Mouse (Mus musculus) embryonic facial prominence, embryonic 15.5 days (tissue): ENCODE measurements around the gene Aak1. TPM values are rescaled to one million over a fixed set of nuclear protein-coding genes. Genes with fewer than 3 reads are reported as not detected.

Experiments
- ATAC-seq: fragments of 200-750 bp; cut with Nextera tagmentation; 2 replicates; pipeline ENCODE4 v1.8.0; 2017; ENCODE audit warnings: low read depth, moderate TSS enrichment; ENCODE audit not compliant: insufficient number of reproducible peaks, low FRiP score, low TSS enrichment
- H3K27ac ChIP-seq: fragments of 300-500 bp; sonication (generic); replicated peaks from 2 replicates; pipeline ENCODE4 v1.5.1; 2015; ENCODE audit warnings: mild to moderate bottlenecking, inconsistent platforms
- H3K27me3 ChIP-seq: fragments of 300-500 bp; sonication (generic); 2 replicates; pipeline ENCODE4 v1.6.1; 2015; ENCODE audit warnings: inconsistent platforms
- H3K36me3 ChIP-seq: fragments of 300-500 bp; sonication (generic); 2 replicates; pipeline ENCODE4 v1.6.1; 2015; ENCODE audit warnings: mild to moderate bottlenecking, inconsistent platforms
- H3K4me1 ChIP-seq: fragments of 300-500 bp; sonication (generic); 2 replicates; pipeline ENCODE4 v1.6.1; 2015; ENCODE audit warnings: inconsistent platforms
- H3K4me2 ChIP-seq: fragments of 300-500 bp; sonication (generic); replicated peaks from 2 replicates; pipeline ENCODE4 v1.6.1; 2015; ENCODE audit warnings: mild to moderate bottlenecking, inconsistent platforms
- H3K4me3 ChIP-seq: fragments of 300-500 bp; sonication (generic); replicated peaks from 2 replicates; pipeline ENCODE4 v1.5.1; 2015; ENCODE audit warnings: mild to moderate bottlenecking, inconsistent platforms
- H3K9ac ChIP-seq: fragments of 300-500 bp; sonication (generic); 2 replicates; pipeline ENCODE4 v1.6.1; 2015; ENCODE audit warnings: inconsistent platforms
- H3K9me3 ChIP-seq: fragments of 300-500 bp; sonication (generic); replicated peaks from 2 replicates; pipeline ENCODE4 v1.6.1; 2016; ENCODE audit warnings: inconsistent platforms
- WGBS: fragments of 180-500 bp; shearing (Covaris S2); methylation state at CpG from one replicate; pipeline ENCODE4 v1.1.7; 2015; 5-methylcytosine and 5-hydroxymethylcytosine counted together
- polyA plus RNA-seq: library from polyadenylated mRNA; unstranded; fragments of >200 nt; fragmentation: Nextera tagmentation; extraction: Ambion mirVana; gene quantifications from 2 replicates; pipeline ENCODE4 v1.2.1, GENCODE M21; 2015

The Aak1 gene
- polyA plus RNA-seq, 1 experiment from 2014 or later: 16.7 TPM

DNA sequence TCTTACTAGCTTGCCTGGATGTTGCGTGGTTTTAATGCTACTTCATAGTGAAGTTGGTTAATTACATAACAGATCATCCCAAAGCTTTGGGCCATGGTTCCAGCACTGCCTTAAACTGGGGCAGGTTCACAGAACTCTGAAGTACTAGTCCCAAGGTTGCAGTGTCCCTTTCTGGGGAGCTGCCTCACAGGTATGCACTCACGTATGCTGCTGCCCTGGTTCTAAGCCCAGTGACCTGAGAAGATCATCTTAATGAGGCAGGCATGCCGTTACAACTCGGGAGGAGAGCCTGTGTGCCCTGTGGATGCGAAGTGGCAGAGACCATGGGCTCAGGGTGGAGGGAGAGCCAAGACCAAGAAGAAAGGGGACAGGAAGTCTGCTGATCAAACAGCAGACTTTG is 29.4 kb upstream of the Aak1 start:
- Histone ChIP-seq H3K9ac (no peak overlapping the region), H3K27me3 (no peaks in the 10 kb centered on the region), H3K27ac (no peak overlapping the region), H3K9me3 (no peaks in the 10 kb centered on the region), H3K4me1 (peaks cover 22% of the 10 kb centered on the region), H3K36me3 (no peaks in the 10 kb centered on the region), H3K4me3 (no peak overlapping the region), H3K4me2 (no peak overlapping the region)
- no peak for ATAC-seq
- WGBS: 68% methylated on average over 5 of the region's 5 CpGs

DNA sequence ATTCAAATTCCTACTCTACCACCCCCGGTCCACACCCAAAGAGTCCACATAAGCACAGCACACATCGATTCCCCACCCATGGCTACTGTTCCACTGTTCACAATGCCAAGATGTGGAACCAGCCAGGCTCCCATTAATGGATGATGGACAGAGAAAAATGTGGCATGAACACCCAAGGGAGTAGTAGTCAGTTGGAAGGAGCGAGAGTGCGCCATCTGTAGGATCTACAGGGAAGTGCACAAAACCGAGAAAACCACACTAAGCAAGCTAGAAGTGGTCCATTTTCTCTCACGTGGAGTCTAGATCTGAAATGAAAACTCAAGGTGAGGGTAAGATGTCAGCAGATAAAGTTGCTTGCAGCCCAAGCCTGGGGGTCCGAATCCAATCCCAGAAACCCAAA is 28.6 kb upstream of the Aak1 start:
- Histone ChIP-seq H3K36me3 (no peaks in the 10 kb centered on the region), H3K4me2 (no peak overlapping the region), H3K9ac (no peak overlapping the region), H3K4me1 (peaks cover 14% of the 10 kb centered on the region), H3K27me3 (no peaks in the 10 kb centered on the region), H3K9me3 (no peaks in the 10 kb centered on the region), H3K4me3 (no peak overlapping the region), H3K27ac (no peak overlapping the region)
- WGBS: 63% methylated on average over 7 of the region's 7 CpGs
- no peak for ATAC-seq

DNA sequence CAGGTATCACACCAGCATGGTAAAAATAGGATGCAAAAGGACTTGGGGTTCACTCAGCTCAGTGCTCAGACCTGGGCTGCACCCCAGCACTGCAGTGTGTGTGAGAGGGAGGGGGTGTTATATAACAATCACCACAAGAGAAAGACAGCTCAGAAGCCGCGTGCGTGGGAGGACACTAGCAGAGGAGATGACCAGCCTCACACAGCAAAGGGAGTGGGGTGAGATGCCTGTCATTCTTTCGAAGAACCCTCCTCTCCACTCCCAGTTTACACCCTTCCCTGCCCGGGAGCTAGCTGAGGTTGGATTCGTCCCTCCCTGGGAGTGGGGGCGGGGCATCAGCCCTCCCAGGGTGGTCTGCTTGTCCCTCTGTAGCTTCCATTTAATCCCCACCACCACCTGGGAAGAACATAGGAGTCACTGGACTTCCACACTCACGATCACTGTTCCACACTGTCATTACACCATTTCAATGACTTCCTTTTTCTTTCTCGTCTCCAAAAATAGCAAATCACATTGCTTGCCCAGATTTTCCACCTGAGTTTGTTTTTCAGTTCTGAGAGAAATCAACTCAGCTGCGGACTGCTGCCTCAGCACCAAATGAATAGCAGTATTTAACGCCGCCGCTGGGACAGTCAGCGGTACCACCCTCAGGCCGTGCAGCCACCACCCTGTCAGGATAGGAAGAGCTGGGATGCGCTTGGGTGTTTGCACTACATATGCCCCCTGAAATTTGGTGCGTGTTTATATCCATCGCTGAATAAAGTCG is 26.8 kb upstream of the Aak1 start:
- Histone ChIP-seq H3K9me3 (no peaks in the 10 kb centered on the region), H3K4me2 (peak overlapping the region; percentile 47), H3K27me3 (no peaks in the 10 kb centered on the region), H3K4me1 (peaks cover 12% of the 10 kb centered on the region), H3K4me3 (peak overlapping the region; percentile 26), H3K9ac (peak overlapping the region; percentile 12; the same call in 1 of the 2 replicates), H3K27ac (peak overlapping the region; percentile 28; the same call in 1 of the 2 replicates), H3K36me3 (no peaks in the 10 kb centered on the region)
- no peak for ATAC-seq
- 5% methylated on average over 19 of the region's 19 CpGs for WGBS

DNA sequence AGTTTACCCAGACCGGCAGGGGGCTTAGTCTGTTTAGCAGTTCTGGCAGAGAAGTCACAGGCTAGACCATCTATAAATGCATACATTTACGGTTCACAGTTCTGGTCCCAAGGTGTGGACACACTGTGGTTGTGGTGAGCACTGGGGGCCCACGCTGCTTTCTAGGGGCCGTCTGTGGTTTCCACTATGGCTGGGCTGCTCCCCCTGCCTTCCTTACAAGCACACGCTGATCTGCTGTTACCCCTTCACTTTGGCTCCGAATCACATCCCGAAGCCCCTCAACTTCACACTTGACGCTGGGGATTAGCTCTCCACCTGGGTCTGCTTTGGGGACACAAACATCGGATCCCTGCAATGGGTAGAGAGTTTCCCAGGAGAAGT is 26.3 kb upstream of the Aak1 start:
- Histone ChIP-seq H3K36me3 (no peaks in the 10 kb centered on the region), H3K4me2 (peak overlapping the region; percentile 47), H3K9me3 (no peaks in the 10 kb centered on the region), H3K4me1 (peaks cover 12% of the 10 kb centered on the region), H3K27ac (no peak overlapping the region), H3K27me3 (no peaks in the 10 kb centered on the region), H3K4me3 (no peak overlapping the region), H3K9ac (no peak overlapping the region)
- ATAC-seq: no peak
- WGBS: 31% methylated on average over 9 of the region's 9 CpGs

DNA sequence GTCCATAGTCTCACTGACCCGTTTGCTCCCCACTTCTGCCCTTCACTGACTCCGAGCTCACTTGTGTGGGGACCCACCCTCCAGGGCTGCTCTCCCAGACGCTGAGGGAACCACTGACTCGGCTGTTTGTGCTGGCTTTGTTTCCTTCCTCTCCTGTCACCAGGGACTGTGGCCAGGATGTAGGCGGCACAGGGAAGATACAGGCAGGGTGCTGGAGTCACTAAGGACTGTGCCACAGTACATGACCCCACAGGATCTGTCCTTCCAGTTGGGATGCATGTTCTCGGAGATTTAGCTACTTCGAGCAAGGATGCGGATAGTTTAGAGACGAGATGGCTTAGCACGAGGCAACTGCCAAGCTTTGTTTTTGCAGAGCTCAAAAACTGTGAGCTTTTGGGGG is 25.5 kb upstream of the Aak1 start:
- 34% methylated on average over 10 of the region's 10 CpGs for whole genome bisulfite sequencing

DNA sequence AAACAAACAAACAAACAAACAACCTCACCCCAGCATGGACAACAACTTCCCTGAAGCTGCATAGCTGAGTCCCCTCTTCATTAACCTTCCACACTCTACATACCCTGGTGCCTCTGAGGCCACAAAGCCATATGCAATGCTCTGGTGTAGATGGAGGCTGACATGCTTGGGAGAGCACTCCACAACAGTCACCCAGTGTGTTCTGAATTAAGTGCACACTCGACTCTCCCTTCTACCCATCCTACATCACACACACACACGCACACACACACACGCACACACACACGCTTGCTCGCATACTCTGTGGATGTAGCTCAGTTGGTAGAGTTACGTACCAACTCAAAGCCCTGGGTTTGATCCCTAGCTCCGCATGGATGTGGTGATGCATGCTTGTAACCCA is 24.9 kb upstream of the Aak1 start:
- ATAC-seq: no peak
- no peaks in the 10 kb centered on the region for H3K9me3 ChIP-seq
- H3K27me3 ChIP-seq: no peaks in the 10 kb centered on the region
- no peak overlapping the region for H3K4me3 ChIP-seq
- H3K36me3 ChIP-seq: no peaks in the 10 kb centered on the region
- no peak overlapping the region for H3K9ac ChIP-seq
- H3K4me1 ChIP-seq: peaks cover 12% of the 10 kb centered on the region
- WGBS: 83% methylated on average over 7 of the region's 7 CpGs
- H3K4me2 ChIP-seq: no peak overlapping the region
- H3K27ac ChIP-seq: no peak overlapping the region

More for the DNA sequence above, 25.5 kb upstream of the Aak1 start:
- no peaks in the 10 kb centered on the region for H3K36me3 ChIP-seq
- no peak for ATAC-seq
- H3K9ac ChIP-seq: no peak overlapping the region
- no peak overlapping the region for H3K4me3 ChIP-seq
- peaks cover 12% of the 10 kb centered on the region for H3K4me1 ChIP-seq
- no peak overlapping the region for H3K27ac ChIP-seq
- H3K9me3 ChIP-seq: no peaks in the 10 kb centered on the region
- H3K4me2 ChIP-seq: no peak overlapping the region
- no peaks in the 10 kb centered on the region for H3K27me3 ChIP-seq

DNA sequence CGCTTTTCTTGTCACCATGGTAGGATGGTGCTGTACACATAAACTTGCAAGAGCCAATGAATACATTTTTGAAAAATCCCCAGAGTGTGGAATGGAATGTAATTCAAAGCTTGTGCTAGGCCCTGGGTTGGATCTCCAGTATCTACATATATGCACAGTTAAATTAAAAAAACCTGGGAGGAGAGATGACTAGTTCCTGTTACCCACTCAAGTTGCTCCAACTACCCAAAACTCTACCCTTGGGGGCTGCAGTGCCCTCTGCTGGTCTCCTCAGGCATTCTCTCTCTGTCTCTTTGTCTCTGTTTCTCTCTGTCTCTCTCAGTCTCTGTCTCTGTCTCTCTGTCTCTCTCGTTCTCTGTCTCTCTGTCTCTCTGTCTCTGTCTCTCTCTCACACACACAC is 21.9 kb upstream of the Aak1 start:
- ATAC-seq: no peak
- no peaks in the 10 kb centered on the region for H3K36me3 ChIP-seq
- peaks cover 8% of the 10 kb centered on the region for H3K4me1 ChIP-seq
- H3K27me3 ChIP-seq: no peaks in the 10 kb centered on the region
- H3K4me2 ChIP-seq: no peak overlapping the region
- no peaks in the 10 kb centered on the region for H3K9me3 ChIP-seq
- H3K9ac ChIP-seq: no peak overlapping the region
- WGBS: 78% methylated on average over 2 of the region's 2 CpGs
- H3K4me3 ChIP-seq: no peak overlapping the region
- H3K27ac ChIP-seq: no peak overlapping the region

DNA sequence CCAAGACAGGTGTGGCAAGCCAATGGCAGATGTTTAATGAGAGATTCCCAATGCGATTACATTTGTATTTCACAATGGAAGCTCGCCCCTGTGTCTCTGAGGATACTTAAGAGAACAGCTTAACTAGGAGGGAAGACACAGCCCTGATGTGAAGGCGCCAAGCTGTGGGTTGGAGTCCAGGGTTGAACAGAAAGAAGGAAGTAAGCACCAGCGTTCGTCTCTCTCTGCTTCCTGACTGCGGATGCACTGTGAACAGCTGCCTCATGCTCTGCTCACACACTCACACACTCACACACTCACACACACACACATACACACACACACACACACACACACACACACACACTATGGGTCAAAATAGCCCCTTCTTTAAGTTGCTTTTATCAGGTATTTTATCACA is 19.5 kb upstream of the Aak1 start:
- no peaks in the 10 kb centered on the region for H3K36me3 ChIP-seq
- H3K9me3 ChIP-seq: no peaks in the 10 kb centered on the region
- no peak overlapping the region for H3K4me3 ChIP-seq
- H3K27me3 ChIP-seq: no peaks in the 10 kb centered on the region
- peaks cover 8% of the 10 kb centered on the region; the same call in 1 of the 2 replicates for H3K4me1 ChIP-seq
- no peak overlapping the region for H3K9ac ChIP-seq
- H3K4me2 ChIP-seq: no peak overlapping the region
- H3K27ac ChIP-seq: no peak overlapping the region
- WGBS: 85% methylated on average over 6 of the region's 6 CpGs
- ATAC-seq: no peak

DNA sequence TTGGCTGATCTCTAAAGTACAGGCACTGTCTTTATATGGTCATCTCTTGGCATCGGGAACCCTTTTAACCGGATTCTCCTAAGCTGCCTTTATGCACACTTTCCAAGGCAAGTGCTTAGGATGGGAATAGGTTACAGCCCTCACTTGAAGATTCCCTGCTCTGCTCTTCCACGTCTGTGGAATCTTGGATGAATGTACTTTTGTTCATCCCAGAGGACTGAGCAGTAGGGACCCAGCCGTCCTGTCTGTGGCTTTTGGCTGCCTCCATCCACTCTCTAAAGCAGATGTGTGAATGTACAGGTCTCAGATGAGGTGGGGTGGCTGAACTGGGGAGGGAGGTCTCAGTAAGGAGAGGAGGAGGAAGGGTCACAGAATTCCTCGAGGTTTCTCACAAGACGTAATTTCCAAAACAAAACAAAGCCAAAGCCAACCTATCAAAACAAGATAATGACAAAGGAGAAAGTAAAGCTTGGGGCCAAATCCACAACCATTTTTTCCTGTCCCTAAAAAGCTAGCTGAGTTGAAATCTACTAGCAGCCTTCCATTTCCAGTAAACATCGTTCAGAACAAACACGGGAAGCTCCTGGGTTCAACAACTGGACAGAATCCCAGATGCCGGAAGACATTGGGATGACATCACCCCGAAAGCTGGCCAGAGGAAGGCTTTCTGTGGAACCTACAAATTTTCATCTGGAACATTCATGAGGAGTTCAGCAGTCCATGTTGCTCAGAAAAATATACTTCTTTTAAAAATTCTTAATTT is 18.4 kb upstream of the Aak1 start:
- Histone ChIP-seq H3K27ac (peak overlapping the region; percentile 77), H3K4me2 (no peak overlapping the region)
- 56% methylated on average over 10 of the region's 10 CpGs for WGBS

DNA sequence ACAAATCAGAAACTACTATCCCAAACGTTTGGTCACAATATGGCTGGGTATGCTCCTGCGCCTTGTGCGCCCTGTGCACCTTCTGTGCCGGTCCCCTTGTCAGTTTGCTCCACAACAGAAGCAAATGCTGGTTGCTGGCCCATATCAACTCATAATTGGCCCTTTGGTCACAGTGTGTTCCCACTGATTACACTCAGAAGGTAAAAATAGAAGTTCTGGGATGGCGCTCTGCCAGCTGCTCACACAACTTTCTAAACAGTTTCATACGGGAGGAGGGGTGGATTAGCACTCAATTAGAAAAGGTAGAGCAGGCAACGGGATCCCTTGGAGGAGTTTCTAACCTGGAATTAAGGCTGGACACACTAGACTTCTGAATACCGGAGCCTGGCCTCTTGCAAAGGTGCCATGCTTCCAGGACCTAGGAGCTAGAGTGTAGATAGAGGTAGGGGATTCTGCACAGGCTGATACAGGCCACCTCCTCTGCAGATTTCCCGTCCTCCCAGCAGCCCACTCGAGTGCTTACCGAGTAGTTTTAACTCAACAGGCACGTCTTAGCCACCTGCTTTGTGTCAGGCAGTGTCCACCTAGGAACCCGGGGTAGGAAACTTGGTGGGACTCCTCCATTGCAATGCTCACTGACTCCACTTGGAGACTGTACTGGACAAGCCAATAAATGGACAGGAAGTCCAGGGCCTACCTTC is 16.4 kb upstream of the Aak1 start:
- Histone ChIP-seq H3K9ac (no peak overlapping the region), H3K4me3 (no peak overlapping the region), H3K9me3 (no peaks in the 10 kb centered on the region), H3K4me2 (no peak overlapping the region), H3K27me3 (no peaks in the 10 kb centered on the region), H3K36me3 (no peaks in the 10 kb centered on the region), H3K27ac (no peak overlapping the region; the same call in 1 of the 2 replicates), H3K4me1 (peaks cover 8% of the 10 kb centered on the region; the same call in 1 of the 2 replicates)
- ATAC-seq: no peak
- WGBS: 69% methylated on average over 13 of the region's 13 CpGs

More for the DNA sequence above, 18.4 kb upstream of the Aak1 start:
- peak; percentile 69 for ATAC-seq
- H3K27me3 ChIP-seq: no peaks in the 10 kb centered on the region
- no peaks in the 10 kb centered on the region for H3K36me3 ChIP-seq
- H3K4me1 ChIP-seq: peaks cover 8% of the 10 kb centered on the region; the same call in 1 of the 2 replicates
- no peak overlapping the region for H3K9ac ChIP-seq
- no peaks in the 10 kb centered on the region for H3K9me3 ChIP-seq
- H3K4me3 ChIP-seq: no peak overlapping the region

DNA sequence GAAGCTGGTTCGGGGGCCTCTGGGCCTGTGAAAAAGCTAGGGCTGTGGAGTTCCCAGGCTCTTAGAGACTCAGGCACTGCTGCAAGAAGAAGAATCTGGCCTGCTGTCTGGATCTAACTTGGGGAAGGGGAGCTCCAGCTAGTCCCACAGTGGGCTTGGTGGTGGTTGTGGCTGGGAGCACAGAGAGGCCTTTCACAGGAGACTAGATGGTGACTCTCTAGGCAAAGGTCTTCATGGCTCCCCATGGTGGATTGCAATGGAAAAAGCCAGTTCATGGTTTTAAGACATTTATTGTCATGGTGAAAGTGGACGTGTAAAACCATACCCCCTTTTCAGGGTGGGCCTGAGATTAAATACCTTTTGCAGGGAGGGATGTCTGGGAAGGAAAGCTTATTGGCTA is 10.2 kb upstream of the Aak1 start:
- Histone ChIP-seq H3K27me3 (no peaks in the 10 kb centered on the region), H3K4me1 (no peaks in the 10 kb centered on the region), H3K9me3 (no peaks in the 10 kb centered on the region), H3K9ac (no peak overlapping the region), H3K27ac (no peak overlapping the region), H3K4me2 (no peak overlapping the region), H3K4me3 (no peak overlapping the region), H3K36me3 (no peaks in the 10 kb centered on the region)
- WGBS: 76% methylated on average over 2 of the region's 2 CpGs
- no peak for ATAC-seq
